Mouse (Mus musculus) lung, postnatal 0 days (tissue): ENCODE measurements at regions not wholly inside any gene's neighbourhood (a gene's known extent, or its start where the extent isn't known, plus 50 kb on each side); places are given as distances from the start of the nearest gene placed in this dataset.

Experiments used
- CTCF ChIP-seq: IDR thresholded peaks from 2 replicates; pipeline ENCODE4 v1.5.1; 2016; ENCODE audit warnings: antibody characterized with exemption, mild to moderate bottlenecking
- EP300 ChIP-seq: IDR thresholded peaks from 2 replicates; pipeline ENCODE4 v1.6.1; 2016; ENCODE audit warnings: antibody characterized with exemption, mild to moderate bottlenecking, control low read depth

DNA sequence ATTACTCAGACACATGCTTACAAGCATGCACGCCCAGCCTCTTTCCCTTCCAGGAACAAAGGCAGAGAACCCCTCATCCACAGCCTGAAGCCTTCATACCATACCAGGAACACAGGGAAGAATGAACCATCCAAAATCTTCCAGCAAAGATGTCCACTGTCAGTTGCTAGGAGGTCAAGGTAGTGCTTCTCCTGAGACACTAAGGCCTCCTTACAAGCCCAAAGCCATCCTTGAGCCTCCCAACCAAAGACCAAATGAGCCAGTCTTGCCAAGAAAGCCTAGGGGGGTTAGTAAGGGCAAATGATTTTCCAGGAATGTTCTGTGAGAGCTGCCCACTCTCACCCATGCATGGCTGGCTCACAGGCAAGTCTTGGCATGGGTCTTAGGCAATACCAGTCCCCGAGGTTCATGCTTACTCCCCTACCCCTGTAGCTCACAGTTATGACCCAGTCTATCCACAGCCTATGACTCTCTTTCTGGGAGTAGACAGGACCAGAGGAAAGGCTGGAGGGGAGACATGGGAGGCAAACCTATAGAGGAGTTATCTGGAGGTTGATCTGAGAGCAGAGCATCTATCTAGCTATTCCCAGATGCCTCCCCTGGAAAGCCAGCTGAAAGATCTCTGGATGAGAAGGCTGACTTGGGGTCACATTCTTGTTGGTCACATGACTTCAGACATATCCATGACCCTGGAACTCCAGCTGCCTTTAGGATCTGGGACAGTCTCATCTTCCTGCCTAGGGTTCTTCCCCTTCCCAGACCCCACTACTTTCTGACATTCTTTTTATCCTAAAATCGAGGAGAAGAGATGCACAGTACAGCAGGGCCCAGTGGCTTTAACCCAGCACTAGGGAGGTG, 112.4 kb downstream of the Zfp36l2 start:
- TF ChIP-seq CTCF (no peak), EP300 (no peak)
